Mouse (Mus musculus) layer of hippocampus, postnatal 10 days (tissue): Measurements from ENCODE around the gene Phf1. TPM values are rescaled to one million over a fixed set of nuclear protein-coding genes. Genes with fewer than 3 reads are reported as not detected.

Experiments used
- DNase-seq, 2 experiments: peaks; one replicate each; pipeline ENCODE4 v3.0.0; 2021; ENCODE audit warnings: low spot score in 2 of 2
- total RNA-seq, 2 experiments: library from RNA; stranded (reverse); gene quantifications; 2 replicates each; pipeline ENCODE4 v1.2.3; 2021

The Phf1 gene
- total RNA-seq, 2 experiments from 2014 or later: 23.0 to 23.9 TPM

- peak in 1 of 2 experiments; percentile 48 for DNase-seq
Measured at GRCm38 (mm10) chr17:26949866-26950265, 17.0 kb downstream of the Phf1 start.

DNA sequence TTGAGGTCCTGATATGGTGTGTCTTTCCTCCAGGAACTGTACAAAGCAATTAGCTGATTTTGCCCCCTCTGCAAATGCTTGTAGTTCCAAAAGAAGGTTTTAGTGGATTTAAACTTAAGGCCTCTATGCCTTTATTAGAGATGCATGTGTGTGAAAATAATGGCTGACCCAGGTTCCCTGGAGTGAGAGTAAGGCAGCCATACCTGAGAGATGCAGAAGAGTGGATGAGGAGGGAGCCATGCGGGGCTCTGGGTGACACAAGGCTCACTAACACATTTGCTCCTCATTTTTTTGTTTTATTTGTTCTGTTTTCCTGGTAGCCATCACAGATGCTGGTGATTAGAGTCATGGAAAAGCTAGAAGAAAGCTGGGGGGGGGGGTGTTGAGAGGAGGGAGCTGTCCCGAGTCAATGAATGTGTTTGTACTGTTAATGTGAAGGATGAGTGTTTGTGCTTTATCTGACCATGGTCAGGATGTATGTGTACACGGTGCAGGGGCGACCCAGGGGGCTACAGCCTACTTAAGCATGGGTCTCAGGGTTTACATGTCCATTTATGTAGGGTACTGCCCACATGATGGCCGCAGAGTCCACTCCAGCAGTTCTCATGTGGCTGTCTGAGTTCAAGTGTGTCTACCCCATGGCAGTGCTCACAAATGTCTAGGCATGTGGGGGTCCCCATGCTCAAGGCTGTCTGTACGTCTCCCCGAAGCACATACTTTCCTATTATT is 17.9 kb downstream of the Phf1 start:
- DNase-seq: no peak

GRCm38 (mm10) chr17:26951406-26951805 is 18.6 kb downstream of the Phf1 start:
- DNase-seq: peak; percentile 85 to 87

- no peak for DNase-seq
Measured at GRCm38 (mm10) chr17:26951952-26952877, 19.4 kb downstream of the Phf1 start.

GRCm38 (mm10) chr17:26953201-26953600 is 20.3 kb downstream of the Phf1 start:
- DNase-seq: no peak

GRCm38 (mm10) chr17:26953726-26954125 is 20.9 kb downstream of the Phf1 start:
- DNase-seq: no peak

- no peak for DNase-seq
Measured at GRCm38 (mm10) chr17:26956309-26956708, 23.5 kb downstream of the Phf1 start.

DNA sequence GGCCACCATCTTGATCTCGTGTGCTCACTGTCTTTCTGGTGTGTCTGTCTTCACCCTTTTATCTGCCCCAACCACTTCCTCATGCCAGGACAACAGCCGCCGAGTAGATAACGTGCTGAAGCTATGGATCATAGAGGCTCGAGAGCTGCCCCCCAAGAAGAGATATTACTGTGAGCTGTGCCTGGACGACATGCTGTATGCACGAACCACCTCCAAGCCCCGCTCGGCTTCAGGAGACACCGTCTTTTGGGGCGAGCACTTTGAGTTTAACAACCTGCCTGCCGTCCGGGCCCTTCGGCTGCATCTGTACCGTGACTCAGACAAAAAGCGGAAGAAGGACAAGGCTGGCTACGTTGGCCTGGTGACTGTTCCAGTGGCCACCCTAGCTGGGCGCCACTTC is 24.0 kb downstream of the Phf1 start:
- DNase-seq: no peak

DNA sequence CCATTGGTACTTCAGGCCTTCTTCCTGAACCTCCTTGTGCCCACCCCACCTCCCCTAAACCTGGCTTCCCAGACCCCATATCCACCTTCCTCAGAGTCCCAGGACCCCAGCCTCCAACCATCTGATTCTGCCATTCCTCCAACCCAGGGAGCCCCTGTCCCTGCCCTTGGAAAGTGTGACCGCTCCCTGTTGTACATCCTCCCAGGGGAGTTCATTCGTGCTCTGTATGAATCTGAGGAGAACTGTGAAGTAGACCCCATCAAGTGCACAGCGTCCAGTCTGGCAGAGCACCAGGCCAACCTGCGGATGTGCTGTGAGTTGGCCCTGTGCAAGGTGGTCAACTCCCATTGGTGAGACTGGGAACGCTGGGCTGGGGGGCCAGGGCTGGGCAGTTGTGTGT is 25.0 kb downstream of the Phf1 start:
- no peak for DNase-seq

DNA sequence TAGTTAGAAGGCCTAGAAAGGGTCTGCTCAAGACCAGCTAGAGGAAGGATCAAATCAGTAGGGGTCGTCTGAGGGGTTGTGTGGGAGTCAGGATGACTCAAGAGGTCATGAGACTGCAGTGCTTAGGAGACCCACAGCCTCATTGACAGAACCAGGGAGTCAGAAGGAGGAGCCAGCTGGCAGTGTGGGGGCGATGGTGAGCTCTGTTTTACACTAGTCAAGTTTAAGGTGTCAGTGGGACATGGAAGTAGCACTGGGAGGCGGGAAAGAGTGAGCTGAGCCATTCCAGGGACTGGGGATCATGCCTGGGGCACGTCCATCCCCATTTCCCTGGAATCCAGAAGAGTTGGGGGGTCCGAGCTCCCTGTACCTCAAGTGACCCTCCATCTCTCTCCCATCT is 26.0 kb downstream of the Phf1 start:
- DNase-seq: no peak

- no peak for DNase-seq
Measured at GRCm38 (mm10) chr17:26959815-26960214, 27.0 kb downstream of the Phf1 start.

DNA sequence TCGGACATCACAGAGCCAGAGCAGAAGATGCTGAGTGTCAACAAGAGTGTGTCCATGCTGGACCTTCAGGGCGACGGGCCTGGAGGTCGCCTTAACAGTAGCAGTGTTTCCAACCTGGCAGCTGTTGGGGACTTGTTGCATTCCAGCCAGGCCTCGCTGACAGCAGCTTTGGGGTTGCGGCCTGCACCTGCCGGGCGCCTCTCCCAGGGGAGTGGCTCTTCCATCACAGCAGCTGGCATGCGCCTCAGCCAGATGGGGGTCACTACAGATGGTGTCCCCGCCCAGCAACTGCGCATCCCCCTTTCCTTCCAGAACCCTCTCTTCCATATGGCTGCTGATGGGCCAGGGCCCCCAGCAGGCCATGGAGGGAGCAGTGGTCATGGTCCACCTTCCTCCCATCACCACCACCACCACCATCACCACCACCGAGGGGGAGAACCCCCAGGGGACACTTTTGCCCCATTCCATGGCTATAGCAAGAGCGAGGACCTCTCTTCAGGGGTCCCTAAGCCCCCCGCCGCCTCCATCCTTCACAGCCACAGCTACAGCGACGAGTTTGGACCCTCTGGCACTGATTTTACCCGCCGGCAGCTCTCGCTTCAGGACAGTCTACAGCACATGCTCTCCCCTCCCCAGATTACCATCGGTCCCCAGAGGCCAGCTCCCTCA is 28.9 kb downstream of the Phf1 start:
- DNase-seq: no peak

- peak in 1 of 2 experiments; percentile 14 for DNase-seq
Measured at GRCm38 (mm10) chr17:26966993-26967392, 34.1 kb downstream of the Phf1 start.

DNA sequence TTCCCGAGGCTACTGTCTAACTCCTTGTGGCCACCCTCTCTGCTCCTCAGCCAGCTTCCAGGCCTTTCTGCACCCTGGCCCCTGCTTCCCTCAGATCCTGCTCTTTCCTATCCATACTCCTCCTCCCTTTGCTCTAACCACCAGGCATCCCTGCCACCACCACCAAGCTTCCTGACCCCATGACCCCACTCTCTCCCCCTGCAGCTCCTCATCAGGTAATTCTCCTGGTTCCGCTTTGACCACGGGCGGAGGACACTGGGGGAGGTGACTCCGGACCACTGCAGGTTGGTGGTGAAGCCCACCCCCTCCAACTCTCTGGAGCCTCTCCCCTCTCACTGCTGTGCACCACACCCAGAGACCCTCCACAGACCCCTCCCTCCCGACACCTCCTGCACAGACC is 34.6 kb downstream of the Phf1 start:
- DNase-seq: no peak

DNA sequence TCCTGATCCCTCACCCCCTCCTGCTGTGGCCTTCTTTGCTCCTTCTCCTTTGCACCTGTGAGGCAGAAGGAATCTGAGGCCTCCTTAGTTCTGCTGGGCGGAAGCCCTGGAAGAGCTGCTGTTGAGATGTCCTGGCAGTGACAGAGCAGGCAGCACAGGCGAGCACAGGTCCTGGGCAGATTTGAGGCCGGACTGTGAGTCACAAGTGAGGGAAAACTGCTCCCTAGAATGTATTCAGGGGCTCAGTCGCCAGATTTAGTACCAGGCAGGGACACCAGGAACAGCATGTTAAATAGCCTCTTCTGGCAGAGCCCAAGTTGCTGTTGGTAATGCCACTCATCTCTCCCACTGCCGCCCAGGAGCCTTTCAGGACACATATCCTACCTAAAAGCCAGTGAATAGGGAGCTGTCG is 35.4 kb downstream of the Phf1 start:
- peak in 1 of 2 experiments; percentile 19 for DNase-seq

DNA sequence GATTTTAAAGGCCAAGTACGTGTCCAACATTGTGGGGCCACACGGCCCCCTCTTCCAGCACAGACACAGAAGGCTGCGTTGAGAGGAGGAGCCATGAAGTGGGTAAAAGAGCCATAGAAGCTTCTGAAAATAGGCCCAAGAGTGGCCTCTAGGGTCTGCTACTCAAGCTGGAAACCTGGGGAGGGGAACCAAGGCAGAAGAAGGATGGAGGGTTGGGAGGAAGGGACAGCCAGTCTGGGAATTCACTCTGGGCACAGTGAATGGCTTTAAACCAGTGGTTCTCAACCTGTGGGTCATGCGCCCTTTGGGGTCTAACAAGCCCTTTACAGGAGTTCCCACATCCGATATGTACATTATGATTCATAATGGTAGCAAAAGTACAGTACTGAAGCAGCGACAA is 36.4 kb downstream of the Phf1 start:
- no peak for DNase-seq

DNA sequence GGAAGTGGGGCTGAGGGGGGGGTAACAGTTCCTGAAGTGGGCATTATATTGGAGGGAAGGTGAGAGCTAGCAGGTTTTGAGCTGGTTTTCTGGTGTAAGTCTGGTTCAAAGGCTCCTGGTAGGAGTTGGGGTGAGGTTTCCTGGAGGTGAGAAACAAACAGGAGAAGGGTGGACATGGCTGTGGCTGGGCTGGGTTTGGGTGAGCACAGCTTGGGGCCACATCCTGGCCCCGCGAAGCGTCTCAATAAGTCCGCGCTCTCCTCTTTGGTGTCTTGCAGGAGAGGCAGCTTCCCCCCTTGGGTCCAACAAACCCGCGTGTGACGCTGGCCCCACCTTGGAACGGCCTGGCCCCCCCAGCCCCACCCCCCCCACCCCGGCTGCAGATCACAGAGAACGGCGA is 37.4 kb downstream of the Phf1 start:
- peak in 1 of 2 experiments; percentile 15 for DNase-seq

- peak in 1 of 2 experiments; percentile 18 for DNase-seq
Measured at GRCm38 (mm10) chr17:26971247-26971905, 38.5 kb downstream of the Phf1 start.

DNA sequence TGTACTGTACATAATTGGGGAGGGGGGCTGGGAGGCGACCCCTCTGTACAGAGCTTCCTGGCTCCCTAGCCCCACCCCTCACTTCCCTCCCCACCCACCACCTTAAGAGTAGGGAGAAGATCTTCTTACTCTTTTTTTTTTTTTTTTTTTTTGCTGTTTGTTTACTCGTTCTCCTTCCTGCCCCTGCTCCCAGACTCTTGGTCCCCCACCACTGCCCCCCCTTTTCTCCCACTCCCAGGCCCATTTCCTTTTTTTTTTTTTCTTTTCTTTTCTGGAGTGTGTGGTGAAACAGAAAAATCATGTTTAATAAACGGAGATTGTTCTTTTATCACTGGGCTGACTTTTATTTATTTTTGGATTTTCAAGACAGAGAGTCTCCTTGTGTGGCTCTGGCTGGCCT is 39.3 kb downstream of the Phf1 start:
- DNase-seq: no peak

- peak; percentile 94 to 98 for DNase-seq
Measured at GRCm38 (mm10) chr17:26972703-26973574, 40.1 kb downstream of the Phf1 start, which contains the start of gene Zbtb9. Gene Zbtb9 (plus strand): TSS chr17:26973167.
